Mouse (Mus musculus) layer of hippocampus, adult 2 months (tissue): ENCODE data around the gene Hyal4. TPM values are rescaled to one million over a fixed set of nuclear protein-coding genes. Genes with fewer than 3 reads are reported as not detected.

Experiments used
- DNase-seq, 2 experiments: peaks; one replicate each; pipeline ENCODE4 v3.0.0; 2022; ENCODE audit warnings: low spot score in 2 of 2
- H3K27ac ChIP-seq: fragments of 200-600 bp; 2 replicates; pipeline ENCODE4 v1.8.1; 2022
- H3K4me3 ChIP-seq: fragments of 200-600 bp; 2 replicates; pipeline ENCODE4 v1.8.1; 2022; ENCODE audit warnings: mild to moderate bottlenecking
- CTCF ChIP-seq: fragments of 200-600 bp; conservative IDR thresholded peaks from 2 replicates; pipeline ENCODE4 v1.8.1; 2022; ENCODE audit warnings: antibody characterized with exemption, mild to moderate bottlenecking, moderate library complexity
- long read RNA-seq, 2 experiments: library from polyadenylated mRNA; stranded (forward); transcript quantifications; one replicate each; pipeline ENCODE4 v2.0.0; 2021; ENCODE audit warnings: borderline mapping rate in 2 of 2
- total RNA-seq, 2 experiments: library from RNA; stranded (reverse); gene quantifications; 2 replicates each; pipeline ENCODE4 v1.2.3; 2021

Hyal4 gene
- not detected for total RNA-seq
- long read RNA-seq, experiment 1 = 0 reads
- long read RNA-seq, experiment 2 = 0 reads

DNA sequence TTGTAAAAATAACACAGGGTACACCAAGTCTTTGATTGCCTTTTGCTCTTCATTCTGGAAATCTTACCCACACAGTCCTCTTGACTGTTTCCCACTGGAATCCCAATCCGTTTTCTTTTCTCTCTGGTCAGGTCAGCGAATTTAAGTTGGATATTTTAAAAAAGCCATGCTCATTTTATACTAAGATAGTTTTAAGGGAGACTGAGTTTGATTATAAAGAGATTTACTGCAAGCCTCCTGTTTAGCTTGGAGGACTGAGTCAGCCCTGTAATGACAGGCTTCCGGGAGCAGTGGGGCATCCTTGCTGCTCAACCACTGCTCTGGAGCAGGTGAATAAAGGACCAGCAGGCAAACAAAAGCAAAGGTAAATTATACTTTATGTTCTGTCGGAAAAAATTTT lies at the start of gene Hyal4:
Hyal4 (plus strand) TSS at position 301 of the 400 bp plus-strand sequence.
- DNase-seq = no peak
- Histone ChIP-seq H3K27ac (no peak within 1 kb of the TSS), H3K4me3 (no peak within 1 kb of the TSS)
- no peak for TF ChIP-seq CTCF

DNA sequence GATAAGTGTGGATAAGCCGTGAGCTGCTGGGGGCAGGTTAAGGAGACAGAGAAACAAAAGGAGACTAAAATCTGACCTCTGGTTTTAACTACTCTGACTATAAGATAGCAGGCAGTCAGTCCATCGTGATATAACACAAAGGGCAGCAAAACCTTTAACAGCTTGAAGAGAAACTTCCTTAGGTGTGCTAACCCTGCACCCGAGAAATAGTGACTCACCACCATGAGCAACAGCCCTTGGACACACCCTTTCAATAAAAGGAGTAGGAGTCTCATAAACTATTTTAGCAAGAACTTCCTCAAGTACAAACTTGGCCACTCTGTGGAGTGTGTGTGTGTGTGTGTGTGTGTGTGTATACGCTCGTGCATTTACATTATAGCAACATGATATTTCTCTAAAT lies 41.0 kb upstream of the Hyal4 start:
- DNase-seq = no peak
- no peak for TF ChIP-seq CTCF
- Histone ChIP-seq H3K27ac (no peak overlapping the region), H3K4me3 (no peak overlapping the region)

DNA sequence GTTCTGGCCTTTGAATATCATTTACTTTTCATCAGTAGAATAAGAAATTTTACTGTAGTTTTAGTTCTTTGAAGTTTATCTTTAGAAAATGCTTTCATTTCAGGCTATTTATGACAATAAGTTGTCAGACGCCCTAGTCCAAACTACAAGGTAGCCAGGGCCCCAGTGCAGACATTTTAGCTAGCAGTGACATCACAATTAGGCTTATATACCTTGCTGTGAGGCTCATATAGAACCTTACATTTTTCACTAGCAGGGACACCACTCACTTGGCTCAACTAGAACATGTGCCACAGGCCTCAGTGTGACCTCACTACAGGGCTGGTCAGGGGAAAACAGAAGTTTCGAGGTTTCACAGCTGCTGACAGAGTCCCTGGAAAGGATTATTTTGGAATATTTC lies 40.6 kb upstream of the Hyal4 start:
- DNase-seq = no peak
- no peak for TF ChIP-seq CTCF
- no peak overlapping the region for H3K4me3 ChIP-seq
- H3K27ac ChIP-seq = no peak overlapping the region

DNA sequence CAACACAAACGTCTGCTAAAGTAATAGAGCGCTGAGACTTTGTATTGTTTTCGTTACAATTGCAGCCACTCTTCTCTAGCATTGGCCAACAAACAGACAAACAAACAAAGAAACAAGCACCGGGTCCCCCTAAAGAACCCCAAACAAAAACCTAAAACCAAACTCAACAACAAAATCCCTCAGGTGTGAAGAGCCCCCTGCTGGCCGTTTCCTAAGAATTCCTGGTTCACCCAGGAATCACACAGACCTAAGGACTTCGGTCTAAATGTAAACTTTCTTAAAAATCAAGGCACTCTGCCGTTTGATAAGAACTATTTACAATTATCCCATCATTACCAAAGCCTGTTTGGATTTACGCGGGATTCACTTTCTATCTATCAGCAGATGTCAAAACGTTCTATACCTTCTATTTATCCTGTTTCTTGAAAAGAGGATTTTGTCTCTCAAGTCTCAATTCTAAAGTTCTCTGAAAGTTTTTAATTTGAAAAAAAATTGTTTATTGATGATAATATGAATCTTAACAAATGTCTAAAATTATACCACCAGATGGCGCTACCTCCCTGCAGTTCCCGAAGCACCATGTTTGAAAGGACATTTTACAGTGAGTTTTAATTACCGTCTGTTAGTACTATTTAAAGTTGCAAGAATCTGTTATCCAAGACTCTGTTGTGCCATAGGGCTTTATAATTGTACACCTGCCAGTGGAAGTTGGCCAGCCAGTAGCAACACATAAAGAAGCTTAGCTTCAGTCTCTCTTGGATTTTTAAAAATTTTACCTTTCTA lies 26.6 kb upstream of the Hyal4 start:
- H3K27ac ChIP-seq = no peak overlapping the region
- peak overlapping the region; percentile 1; the same call in 1 of the 2 replicates for H3K4me3 ChIP-seq
- peak; percentile 79 for TF ChIP-seq CTCF
- peak; percentile 29 to 53 for DNase-seq

- no peak for TF ChIP-seq CTCF
- Histone ChIP-seq H3K4me3 (no peak overlapping the region), H3K27ac (no peak overlapping the region)
- DNase-seq = no peak
Observed at GRCm38 (mm10) chr6:24728130-24728529, 20.0 kb upstream of the Hyal4 start.

DNA sequence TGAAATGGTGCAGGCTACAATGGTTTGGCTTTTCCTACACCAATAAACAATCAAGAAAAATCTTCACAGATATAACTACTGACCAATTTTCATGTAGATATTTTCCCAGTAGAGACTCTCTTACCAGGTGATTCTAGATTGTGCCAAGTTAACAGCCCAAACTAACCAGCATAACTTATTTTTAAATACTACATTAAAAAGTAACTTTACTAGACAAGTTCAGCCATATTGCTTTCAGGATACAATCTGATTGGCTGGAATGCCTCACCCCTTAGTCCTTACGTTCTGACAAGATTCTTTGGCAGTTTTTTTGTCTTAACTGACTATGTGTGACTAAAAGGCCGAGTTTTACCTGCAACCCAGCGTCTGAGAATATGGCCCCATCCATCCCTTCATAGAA lies 15.2 kb upstream of the Hyal4 start, which contains the start of gene Hyal6:
Hyal6 (plus strand) TSS at position 301 of the 400 bp plus-strand sequence.
- no peak for TF ChIP-seq CTCF
- DNase-seq = no peak
- no peak within 1 kb of the TSS for H3K27ac ChIP-seq
- no peak within 1 kb of the TSS for H3K4me3 ChIP-seq

- no peak for DNase-seq
- TF ChIP-seq CTCF = no peak
- Histone ChIP-seq H3K27ac (no peak overlapping the region), H3K4me3 (no peak overlapping the region)
Observed at GRCm38 (mm10) chr6:24734565-24734964, 13.6 kb upstream of the Hyal4 start.

DNA sequence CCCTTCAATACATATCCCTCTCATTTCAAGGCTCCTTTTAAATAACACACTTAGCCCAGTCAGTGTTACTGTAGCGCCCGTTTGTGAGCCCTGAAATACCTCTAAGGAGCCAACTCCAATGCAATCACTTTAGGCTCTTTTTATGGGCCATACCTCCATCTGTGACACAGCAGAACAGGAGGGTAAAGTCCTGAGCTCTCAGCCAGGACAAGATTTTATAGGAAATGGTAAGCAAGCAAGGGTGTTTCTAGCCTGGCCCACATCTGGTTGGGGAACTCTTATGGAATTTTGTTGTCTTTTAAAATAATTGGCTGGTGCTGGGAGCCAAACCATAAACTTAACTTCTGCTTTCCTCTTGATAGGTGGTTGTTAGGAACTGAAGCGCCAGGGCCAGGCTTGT lies 11.2 kb downstream of the Hyal4 start:
- Histone ChIP-seq H3K27ac (no peak overlapping the region), H3K4me3 (no peak overlapping the region)
- no peak for DNase-seq
- no peak for TF ChIP-seq CTCF

DNA sequence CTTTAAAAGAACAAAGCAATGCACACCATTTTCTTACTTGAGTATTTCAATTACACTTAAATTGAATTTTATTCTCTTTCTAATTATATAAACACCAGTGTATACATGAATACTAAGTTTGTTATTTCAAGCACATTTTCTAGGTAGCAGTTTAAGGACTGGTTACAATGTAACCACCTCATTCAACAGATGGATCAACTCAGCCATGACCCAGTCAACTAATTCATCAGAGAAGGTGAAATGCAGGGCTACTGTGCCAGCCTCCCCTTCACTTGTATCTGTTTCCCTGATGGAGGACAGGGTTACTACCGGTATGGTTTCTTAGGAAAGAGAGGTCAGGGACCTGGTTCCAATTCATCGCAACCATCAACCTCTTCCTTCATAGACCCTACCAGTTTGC lies 18.1 kb downstream of the Hyal4 start:
- no peak for TF ChIP-seq CTCF
- H3K4me3 ChIP-seq = no peak overlapping the region
- DNase-seq = no peak
- no peak overlapping the region for H3K27ac ChIP-seq

DNA sequence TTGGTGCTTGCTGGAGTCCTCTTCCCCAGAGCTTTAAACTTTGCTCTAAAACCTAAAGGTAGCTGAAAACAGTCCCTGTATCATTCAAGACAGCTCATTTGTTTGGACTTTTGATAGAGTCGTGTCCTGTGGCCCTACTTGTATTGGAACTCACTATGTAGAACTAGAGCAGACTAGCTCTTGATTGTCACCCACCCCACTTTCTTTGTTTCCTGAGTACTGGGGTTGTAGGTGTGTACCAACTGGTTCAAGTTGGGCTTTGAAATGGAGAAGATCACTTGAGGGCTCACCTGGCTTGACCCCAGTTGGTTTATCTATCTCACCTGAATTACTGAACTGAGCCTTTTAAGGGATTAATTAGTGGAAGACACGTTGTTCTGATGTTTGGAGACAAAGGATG lies 31.1 kb downstream of the Hyal4 start:
- Histone ChIP-seq H3K27ac (no peak overlapping the region), H3K4me3 (no peak overlapping the region)
- TF ChIP-seq CTCF = no peak
- DNase-seq = no peak

DNA sequence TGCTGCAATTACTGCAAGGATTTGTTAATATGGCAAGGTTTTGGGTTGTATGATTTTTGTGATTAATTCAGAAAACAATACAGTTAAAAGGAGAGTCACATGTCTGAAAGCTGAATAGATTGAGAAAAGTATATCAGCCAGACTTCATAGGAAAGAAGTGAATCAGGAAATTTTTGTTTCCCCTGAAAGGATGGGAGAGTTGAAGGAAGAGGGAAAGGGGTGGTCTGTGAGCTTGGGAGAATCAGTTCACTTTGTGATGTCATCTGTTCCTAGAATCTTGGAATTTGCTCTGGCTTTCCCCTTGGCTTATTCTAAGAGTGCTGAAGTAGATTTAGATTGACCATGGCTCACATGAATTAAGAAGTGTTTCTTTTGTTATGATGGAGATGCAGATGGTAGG lies 42.8 kb downstream of the Hyal4 start, which contains the start of gene Spam1:
Spam1 (plus strand) TSS at position 301 of the 400 bp plus-strand sequence.
- no peak for TF ChIP-seq CTCF
- Histone ChIP-seq H3K27ac (no peak within 1 kb of the TSS), H3K4me3 (no peak within 1 kb of the TSS)
- DNase-seq = no peak

Other genes with a start within 250 kb of the Hyal4 start
- gene Iqub, start 233.3 kb upstream of the Hyal4 start, total RNA-seq = 1 to 10 TPM; 2.7 TPM
- 100 to 1,000 TPM; 266 to 275 TPM for gene Ndufa5, start 220.3 kb upstream of the Hyal4 start, total RNA-seq
- not detected for gene Asb15, start 220.2 kb upstream of the Hyal4 start, total RNA-seq
- not detected for gene Lmod2, start 150.6 kb upstream of the Hyal4 start, total RNA-seq
- 100 to 1,000 TPM; 139 to 150 TPM for gene Wasl, start 83.3 kb upstream of the Hyal4 start, total RNA-seq
- not detected for gene Hyal6, start 15.1 kb upstream of the Hyal4 start, total RNA-seq
- gene Spam1, start 42.9 kb downstream of the Hyal4 start, total RNA-seq = not detected
- not detected for gene Hyal5, start 109.7 kb downstream of the Hyal4 start, total RNA-seq
- 10 to 100 TPM; 46.7 to 47.7 TPM for gene Tmem229a, start 208.0 kb downstream of the Hyal4 start, total RNA-seq